Mouse (Mus musculus) stomach, adult 2 months (tissue): ENCODE data around the gene Smim24. TPM values are rescaled to one million over a fixed set of nuclear protein-coding genes. Genes with fewer than 3 reads are reported as not detected.

ENCODE experiments used
- polyA plus RNA-seq: library from polyadenylated mRNA; depleted of rRNA; stranded (reverse); fragments of >200 nt; gene quantifications from 2 replicates; pipeline ENCODE4 v1.2.3, GENCODE M21; 2012; rRNA removed

Smim24 gene
- 455 and 473 TPM in 2 replicates for polyA plus RNA-seq

DNA sequence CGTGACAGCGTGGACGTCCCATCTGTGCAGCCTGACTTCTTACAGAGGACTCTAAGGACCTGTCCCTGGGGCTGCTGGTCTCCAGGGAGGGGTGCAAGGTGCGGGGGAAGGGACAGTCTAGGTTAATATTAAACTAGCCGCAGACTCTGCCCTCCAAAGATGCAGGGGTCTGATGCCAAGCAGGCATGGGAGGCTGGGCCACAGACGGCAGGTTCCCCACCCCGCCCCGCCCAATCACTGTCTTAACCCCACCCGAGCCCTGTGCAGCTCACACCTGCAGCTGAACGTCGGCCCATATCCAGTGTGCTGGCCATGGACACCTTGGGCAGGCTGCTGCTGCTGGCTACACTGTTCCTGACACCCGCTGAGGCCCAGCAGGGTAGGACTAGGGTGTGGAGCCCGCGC lies at the start of gene Smim24:
Gene Smim24 (plus strand): TSS at position 271 of the 405 bp plus-strand sequence.

DNA sequence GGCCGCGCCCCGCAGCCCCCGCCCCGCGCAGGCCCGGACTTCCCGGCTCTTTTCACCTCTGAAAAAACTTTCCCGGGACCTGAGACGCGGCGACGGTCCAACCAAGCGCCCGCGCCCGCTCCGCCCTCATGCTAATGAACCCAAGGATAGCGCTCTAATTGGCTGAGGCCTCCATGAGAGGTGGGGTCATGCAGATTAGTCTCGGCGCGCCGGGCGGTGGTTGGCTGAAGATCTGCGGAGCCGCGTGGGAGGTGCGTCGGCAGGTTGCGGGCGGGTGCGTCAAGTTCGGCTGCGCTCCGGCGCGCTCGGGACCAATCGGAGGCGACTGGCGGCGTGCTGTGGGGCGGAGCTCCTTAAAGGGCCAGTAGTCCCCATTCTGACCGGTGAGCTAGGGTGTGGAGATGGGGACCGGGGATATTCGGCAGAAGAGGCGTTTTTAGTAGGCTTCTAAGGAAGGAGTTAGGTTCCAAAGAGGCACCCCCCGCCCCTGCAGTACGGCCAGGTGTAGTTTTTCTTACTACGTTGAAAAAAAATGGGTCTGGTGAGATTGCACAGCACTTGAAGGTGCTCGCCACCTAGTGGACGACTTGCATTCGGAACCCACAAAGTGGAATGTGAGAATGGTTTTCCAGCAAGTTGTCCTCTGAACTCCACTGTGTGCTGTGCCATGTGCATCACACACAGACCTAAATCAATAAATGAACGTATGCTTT lies 42.3 kb upstream of the Smim24 start, which contains the start of gene Hmg20b:
Gene Hmg20b (minus strand): TSS at position 130 of the 713 bp plus-strand sequence.

GRCm38 (mm10) chr10:81356991-81357844 lies 35.6 kb upstream of the Smim24 start, which contains the start of gene Mfsd12:
Mfsd12 (plus strand) TSS chr10:81357491.

GRCm38 (mm10) chr10:81365672-81366476 lies 27.0 kb upstream of the Smim24 start, which contains the start of gene 4930404N11Rik:
4930404N11Rik (minus strand) TSS chr10:81365816.

DNA sequence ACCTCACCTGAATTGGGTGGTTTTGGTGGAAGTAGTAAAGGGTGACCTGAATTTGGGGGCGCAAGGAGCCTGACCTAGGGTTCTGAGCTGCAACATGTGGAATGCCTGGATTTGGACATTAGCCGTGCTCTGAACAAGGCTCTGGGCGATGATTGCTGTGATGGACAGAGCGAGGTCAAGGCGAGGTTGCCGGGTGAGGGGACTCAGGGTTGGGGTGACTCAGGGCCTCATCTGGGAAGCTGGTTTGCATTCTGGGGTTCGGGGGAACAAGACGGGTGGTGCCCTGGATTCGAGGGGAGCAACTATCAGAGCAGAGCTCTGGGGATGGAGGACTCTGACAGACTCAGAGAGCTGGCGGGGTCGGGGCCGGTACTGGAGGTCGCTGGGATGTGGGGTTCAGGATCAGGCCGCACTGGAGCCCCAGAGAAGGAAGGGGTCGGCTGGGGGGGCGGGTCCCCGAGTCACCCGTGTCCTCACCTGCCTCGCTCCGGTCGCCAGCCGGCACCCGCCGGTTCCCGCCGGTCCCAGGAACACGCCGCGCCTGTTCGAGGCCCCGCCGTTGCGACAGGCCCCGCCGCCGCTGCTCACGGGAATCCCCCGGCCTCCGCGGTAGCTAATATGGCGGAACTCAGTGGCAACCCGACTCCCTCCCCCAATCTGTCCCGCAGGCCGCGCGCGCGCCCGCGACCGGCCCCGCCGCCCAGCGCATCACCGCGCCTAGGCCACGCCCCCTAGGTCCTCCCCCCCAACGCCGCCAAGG lies 14.9 kb upstream of the Smim24 start, which contains the start of gene Fzr1:
Gene Fzr1 (minus strand): TSS at position 724 of the 760 bp plus-strand sequence.

DNA sequence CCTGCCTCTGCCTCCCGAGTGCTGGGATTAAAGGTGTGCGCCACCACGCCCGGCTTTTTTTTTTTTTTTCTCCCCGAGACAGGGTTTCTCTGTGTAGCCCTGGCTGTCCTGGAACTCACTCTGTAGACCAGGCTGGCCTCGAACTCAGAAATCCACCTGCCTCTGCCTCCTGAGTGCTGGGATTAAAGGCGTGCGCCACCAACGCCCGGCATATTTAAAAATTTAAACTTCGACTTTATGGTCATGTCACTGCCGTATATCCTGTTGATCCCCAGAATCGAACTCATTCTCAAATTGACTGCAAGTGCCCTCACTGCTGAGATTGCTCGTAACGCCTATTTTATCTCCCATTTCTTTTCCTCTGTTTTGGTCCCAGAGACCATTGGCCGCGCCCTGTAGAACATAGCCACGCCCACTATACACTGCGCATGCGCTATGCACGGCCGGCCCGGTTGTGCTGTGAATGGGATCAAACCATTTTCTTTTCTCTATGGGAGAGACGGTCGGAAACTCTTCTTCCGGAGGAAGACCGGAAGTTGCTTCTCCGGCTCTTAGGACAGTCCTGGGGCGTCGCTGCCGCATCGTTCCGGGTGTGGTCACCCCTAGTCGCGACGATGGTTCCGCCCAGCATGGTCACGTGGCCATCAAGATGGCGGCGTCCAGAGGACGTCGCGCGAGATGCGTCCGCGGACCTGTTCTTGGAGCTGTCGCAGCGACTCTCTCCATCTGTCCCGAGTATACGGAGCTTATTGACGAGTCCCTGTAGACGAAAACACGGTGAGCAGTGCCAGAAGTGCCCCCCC lies 8.8 kb upstream of the Smim24 start, which contains the start of the genes Dohh and Gm48551:
Gene Dohh (plus strand): TSS at position 627 of the 803 bp plus-strand sequence.
Gene Gm48551 (plus strand): TSS at position 665 of the 803 bp plus-strand sequence.

GRCm38 (mm10) chr10:81388505-81389055 lies 4.3 kb upstream of the Smim24 start, which contains the start of gene Gm48552:
Gm48552 (plus strand) TSS chr10:81389005.

Other genes with a start within 250 kb of the Smim24 start
- gene Pias4, start 225.1 kb upstream of the Smim24 start, polyA plus RNA-seq = 25.3 and 28.0 TPM in 2 replicates
- 532 and 619 TPM in 2 replicates for gene Eef2, start 216.4 kb upstream of the Smim24 start, polyA plus RNA-seq
- gene Dapk3, start 210.0 kb upstream of the Smim24 start, polyA plus RNA-seq = 62.9 and 105 TPM in 2 replicates
- not detected in 2 replicates for gene 4930442H23Rik, start 209.2 kb upstream of the Smim24 start, polyA plus RNA-seq
- 0.67 TPM in 2 replicates for gene Nmrk2, start 191.0 kb upstream of the Smim24 start, polyA plus RNA-seq
- 0.15 and 0.17 TPM in 2 replicates for gene Atcay, start 162.2 kb upstream of the Smim24 start, polyA plus RNA-seq
- gene Zfr2, start 159.9 kb upstream of the Smim24 start, polyA plus RNA-seq = 5.2 and 6.0 TPM in 2 replicates
- gene Matk, start 140.1 kb upstream of the Smim24 start, polyA plus RNA-seq = 1.5 and 3.0 TPM in 2 replicates
- 75.5 and 146 TPM in 2 replicates for gene Mrpl54, start 126.1 kb upstream of the Smim24 start, polyA plus RNA-seq
- 58.9 and 73.0 TPM in 2 replicates for gene Apba3, start 126.1 kb upstream of the Smim24 start, polyA plus RNA-seq
- gene Tjp3, start 101.5 kb upstream of the Smim24 start, polyA plus RNA-seq = 85.6 and 104 TPM in 2 replicates
- gene Pip5k1c, start 100.1 kb upstream of the Smim24 start, polyA plus RNA-seq = 33.5 and 41.8 TPM in 2 replicates
- 11.9 and 14.7 TPM in 2 replicates for gene Cactin, start 71.9 kb upstream of the Smim24 start, polyA plus RNA-seq
- gene Tbxa2r, start 64.3 kb upstream of the Smim24 start, polyA plus RNA-seq = 17.8 and 29.6 TPM in 2 replicates
- 2.3 TPM in 2 replicates for gene Gipc3, start 49.8 kb upstream of the Smim24 start, polyA plus RNA-seq
- 95.3 and 125 TPM in 2 replicates for gene Hmg20b, start 42.6 kb upstream of the Smim24 start, polyA plus RNA-seq
- gene Mfsd12, start 35.6 kb upstream of the Smim24 start, polyA plus RNA-seq = 11.1 and 23.8 TPM in 2 replicates
- 229 and 346 TPM in 2 replicates for gene 4930404N11Rik, start 27.2 kb upstream of the Smim24 start, polyA plus RNA-seq
- 64.1 and 71.5 TPM in 2 replicates for gene Fzr1, start 14.5 kb upstream of the Smim24 start, polyA plus RNA-seq
- gene Dohh, start 8.6 kb upstream of the Smim24 start, polyA plus RNA-seq = 57.2 and 82.1 TPM in 2 replicates
- 0.54 and 0.88 TPM in 2 replicates for gene Gm48551, start 8.6 kb upstream of the Smim24 start, polyA plus RNA-seq
- gene Gm48552, start 4.0 kb upstream of the Smim24 start, polyA plus RNA-seq = 1.4 and 1.7 TPM in 2 replicates
- gene Nfic, start 62.6 kb downstream of the Smim24 start, polyA plus RNA-seq = 27.0 and 33.0 TPM in 2 replicates
- 1.3 and 2.8 TPM in 2 replicates for gene Celf5, start 89.7 kb downstream of the Smim24 start, polyA plus RNA-seq
- gene Ncln, start 103.3 kb downstream of the Smim24 start, polyA plus RNA-seq = 147 and 177 TPM in 2 replicates
- 1.6 and 3.7 TPM in 2 replicates for gene S1pr4, start 107.1 kb downstream of the Smim24 start, polyA plus RNA-seq
- 5.4 and 9.1 TPM in 2 replicates for gene Gna15, start 131.2 kb downstream of the Smim24 start, polyA plus RNA-seq
- 64.5 and 66.0 TPM in 2 replicates for gene Gna11, start 152.1 kb downstream of the Smim24 start, polyA plus RNA-seq
- 1,576 and 2,275 TPM in 2 replicates for gene Aes, start 166.4 kb downstream of the Smim24 start, polyA plus RNA-seq
- gene Tle2, start 181.5 kb downstream of the Smim24 start, polyA plus RNA-seq = 56.0 and 71.7 TPM in 2 replicates
- 10.5 and 11.4 TPM in 2 replicates for gene Tle6, start 208.0 kb downstream of the Smim24 start, polyA plus RNA-seq
- gene BC025920, start 213.2 kb downstream of the Smim24 start, polyA plus RNA-seq = 0.14 and 0.39 TPM in 2 replicates
- gene Sirt6, start 234.7 kb downstream of the Smim24 start, polyA plus RNA-seq = 18.8 and 22.3 TPM in 2 replicates
- 17.2 and 28.0 TPM in 2 replicates for gene Ankrd24, start 235.5 kb downstream of the Smim24 start, polyA plus RNA-seq